Comparison of ENCODE assay signal across 9 mouse cellular contexts in the genomic region with DNA sequence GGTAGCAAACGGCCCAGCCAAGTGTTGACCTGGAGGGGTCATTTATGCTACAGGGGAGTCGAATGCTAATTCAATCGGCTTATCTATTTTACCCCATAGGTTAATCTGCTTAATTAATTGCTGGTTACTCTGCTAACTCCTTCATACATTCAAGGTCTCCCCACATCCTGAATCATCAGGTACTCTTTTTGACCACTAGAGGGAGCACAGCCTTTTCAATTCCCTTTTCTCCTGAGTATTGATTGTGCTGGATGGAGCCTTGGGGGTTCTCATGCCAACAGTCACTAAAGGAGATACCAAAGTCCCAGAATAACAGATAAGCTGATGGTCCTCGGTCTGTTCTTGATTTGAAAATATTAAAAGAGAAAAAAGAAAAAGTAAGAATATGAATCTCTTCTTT.
DNase-seq lines count a peak whose midpoint lies in the region; ATAC-seq and TF ChIP-seq lines count a peak whose summit lies in the region.
"Had no signal": no experiment of that assay in that cellular context is flagged by ENCODE, and none has a peak within 500 bp of the region (broad histone marks: within the 10 kb centered on the region; RNA-seq: fewer than 3 reads in every experiment).

No protein-coding gene starts in this region.

- DNase-seq in liver, adult 2 months (ENCODE audit: extremely low read depth, low read depth, low spot score): peak; percentile 45
- no peak for DNase-seq in Patski (ENCODE audit: low read depth, low spot score)
- DNase-seq in heart, postnatal 10 days: peak; percentile 35 to 61
- no peak for DNase-seq in gastrocnemius, postnatal 14 days

- H3K27ac ChIP-seq in forebrain, embryonic 13.5 days: no peak overlapping the region
- H3K27ac ChIP-seq in forebrain, embryonic 16.5 days (ENCODE audit: low read length): no peak overlapping the region
- no peak overlapping the region for H3K27ac ChIP-seq in liver, adult 2 months (replicated peaks; ENCODE audit: insufficient read depth, low read depth, low read length)
- no peak overlapping the region for H3K27ac ChIP-seq in liver, embryonic 12.5 days
- H3K27ac ChIP-seq in small intestine, adult 2 months (ENCODE audit: insufficient read depth, low read depth, low read length): no peak overlapping the region
- H3K27ac ChIP-seq: neural tube, embryonic 12.5 days had no signal

- WGBS in forebrain, embryonic 13.5 days: 33% methylated on average over 4 of the region's 4 CpGs
- 25% methylated on average over 4 of the region's 4 CpGs for WGBS in forebrain, embryonic 16.5 days
- WGBS in liver, adult 2 months: 24% methylated on average over 4 of the region's 4 CpGs
- 18% methylated on average over 4 of the region's 4 CpGs for WGBS in liver, embryonic 12.5 days (ENCODE audit: insufficient replicate concordance)
- 25% methylated on average over 4 of the region's 4 CpGs for WGBS in small intestine, adult 2 months

- 0 out of 2 replicates have a peak, but pooled peaks have one; percentile 41 for ATAC-seq in forebrain, embryonic 13.5 days
- ATAC-seq in forebrain, embryonic 16.5 days: no peak
- ATAC-seq in liver, embryonic 12.5 days: no peak
- ATAC-seq in Patski: no peak

- POLR2A ChIA-PET in Patski (lab: Charles Lee): interaction anchor here (1.3 kb wide), 1 partner anchor 37 kb away, joined by 7 read pairs; no protein-coding TSS in a partner anchor

- no peaks in the 10 kb centered on the region for H3K79me2 ChIP-seq in liver, adult 2 months (ENCODE audit: control insufficient read depth, insufficient read depth, low read length)

- no peaks in the 10 kb centered on the region for H3K27me3 ChIP-seq in forebrain, embryonic 13.5 days
- no peaks in the 10 kb centered on the region for H3K27me3 ChIP-seq in forebrain, embryonic 16.5 days (replicated peaks; ENCODE audit: control insufficient read depth, insufficient read depth, low read length)
- no peaks in the 10 kb centered on the region for H3K27me3 ChIP-seq in liver, adult 2 months (ENCODE audit: control insufficient read depth, insufficient read depth, low read length)
- no peaks in the 10 kb centered on the region; the same call in 1 of the 2 replicates for H3K27me3 ChIP-seq in liver, embryonic 12.5 days (replicated peaks)
- no peaks in the 10 kb centered on the region for H3K27me3 ChIP-seq in Patski
- no peaks in the 10 kb centered on the region for H3K27me3 ChIP-seq in small intestine, adult 2 months (ENCODE audit: control insufficient read depth, insufficient read depth, low read length)
- H3K27me3 ChIP-seq: neural tube, embryonic 12.5 days had no signal

- no peak overlapping the region for H3K4me3 ChIP-seq in forebrain, embryonic 13.5 days
- no peak overlapping the region for H3K4me3 ChIP-seq in forebrain, embryonic 16.5 days (replicated peaks; ENCODE audit: low read length)
- no peak overlapping the region for H3K4me3 ChIP-seq in liver, adult 2 months (ENCODE audit: insufficient read depth, low read depth, low read length)
- H3K4me3 ChIP-seq in liver, embryonic 12.5 days: no peak overlapping the region
- H3K4me3 ChIP-seq in small intestine, adult 2 months (ENCODE audit: low read depth, low read length): no peak overlapping the region
- H3K4me3 ChIP-seq: neural tube, embryonic 12.5 days had no signal

- peaks cover 17% of the 10 kb centered on the region for H3K4me1 ChIP-seq in forebrain, embryonic 13.5 days
- H3K4me1 ChIP-seq in forebrain, embryonic 16.5 days (replicated peaks; ENCODE audit: control insufficient read depth, insufficient read depth, low read length): no peaks in the 10 kb centered on the region; the same call in 1 of the 2 replicates
- H3K4me1 ChIP-seq in liver, adult 2 months (ENCODE audit: control insufficient read depth, insufficient read depth, low read length): no peaks in the 10 kb centered on the region
- H3K4me1 ChIP-seq in liver, embryonic 12.5 days: no peaks in the 10 kb centered on the region
- no peaks in the 10 kb centered on the region for H3K4me1 ChIP-seq in small intestine, adult 2 months (ENCODE audit: control insufficient read depth, insufficient read depth, insufficient read length, low read length)
- H3K4me1 ChIP-seq: neural tube, embryonic 12.5 days had no signal

- no peak overlapping the region for H3K9ac ChIP-seq in forebrain, embryonic 13.5 days
- no peak overlapping the region for H3K9ac ChIP-seq in forebrain, embryonic 16.5 days (replicated peaks; ENCODE audit: low read depth, low read length)
- no peak overlapping the region for H3K9ac ChIP-seq in liver, adult 2 months (ENCODE audit: low read depth, low read length)
- no peak overlapping the region for H3K9ac ChIP-seq in liver, embryonic 12.5 days
- H3K9ac ChIP-seq: neural tube, embryonic 12.5 days had no signal

- no peak for TF ChIP-seq POLR2A in liver, adult 2 months (IDR thresholded peaks at IDR 0.05; ENCODE audit: extremely low read depth, insufficient read depth, low read length)
- TF ChIP-seq POLR2A in small intestine, adult 2 months (IDR thresholded peaks at IDR 0.05; ENCODE audit: low read depth, low read length): no peak

- CTCF ChIA-PET in Patski (lab: Charles Lee): interaction anchor here (0.8 to 3.4 kb wide), 14 partner anchors 8 to 148 kb away, joined by 3 to 24 read pairs (median 4); no protein-coding TSS in a partner anchor

- intact Hi-C loops in heart, postnatal 10 days (cut with DNase I): loop anchor here (1.0 to 10.0 kb wide), 3 partner anchors 88 to 263 kb away; a partner anchor contains a TSS
- intact Hi-C loops in gastrocnemius, postnatal 14 days (cut with DNase I; ENCODE audit: low total_unique reads): loop anchor here (10.0 kb wide), 1 partner anchor 86 kb away; no protein-coding TSS in a partner anchor

- in situ Hi-C loops in Patski (cut with MboI; ENCODE audit: low pct_unique_long_range_greater_than_20kb): loop anchor here (10.0 kb wide), 2 partner anchors 86 to 144 kb away; a partner anchor contains a TSS

- peak; percentile 55 for TF ChIP-seq CTCF in liver, adult 2 months (IDR thresholded peaks at IDR 0.05; ENCODE audit: low read depth, low read length)
- TF ChIP-seq CTCF in Patski (IDR thresholded peaks at IDR 0.05): peak; percentile 78
- TF ChIP-seq CTCF in small intestine, adult 2 months (IDR thresholded peaks at IDR 0.05; ENCODE audit: extremely low read depth, insufficient read length, insufficient replicate concordance, low read depth, low read length): peak; percentile 32; the same call in 1 of the 2 replicates

- no peaks in the 10 kb centered on the region for H3K9me3 ChIP-seq in forebrain, embryonic 13.5 days (replicated peaks)
- no peaks in the 10 kb centered on the region for H3K9me3 ChIP-seq in forebrain, embryonic 16.5 days (ENCODE audit: control insufficient read depth, low read length)
- H3K9me3 ChIP-seq in liver, embryonic 12.5 days (replicated peaks): no peaks in the 10 kb centered on the region; the same call in 1 of the 2 replicates
- H3K9me3 ChIP-seq: neural tube, embryonic 12.5 days had no signal

- H3K4me2 ChIP-seq in forebrain, embryonic 13.5 days: no peak overlapping the region
- H3K4me2 ChIP-seq in forebrain, embryonic 16.5 days (ENCODE audit: low read length): no peak overlapping the region
- H3K4me2 ChIP-seq in liver, embryonic 12.5 days: no peak overlapping the region
- H3K4me2 ChIP-seq: neural tube, embryonic 12.5 days had no signal

- H3K36me3 ChIP-seq in forebrain, embryonic 13.5 days (ENCODE audit: poor library complexity, severe bottlenecking): no peaks in the 10 kb centered on the region
- H3K36me3 ChIP-seq in forebrain, embryonic 16.5 days (ENCODE audit: control insufficient read depth, insufficient read depth): no peaks in the 10 kb centered on the region
- H3K36me3 ChIP-seq in liver, adult 2 months (ENCODE audit: control insufficient read depth, insufficient read depth, low read length): no peaks in the 10 kb centered on the region
- H3K36me3 ChIP-seq in liver, embryonic 12.5 days: no peaks in the 10 kb centered on the region
- no peaks in the 10 kb centered on the region for H3K36me3 ChIP-seq in small intestine, adult 2 months (ENCODE audit: control insufficient read depth, insufficient read depth, low read length)
- H3K36me3 ChIP-seq: neural tube, embryonic 12.5 days had no signal

Comparison
In these comparisons a context has a peak if more than half of its experiments do, and no peak if none do; other contexts are left out.
1. DNase-seq: peak in liver, adult 2 months (single experiment) and heart, postnatal 10 days (2 of 2); none in Patski (single experiment) and gastrocnemius, postnatal 14 days (single experiment).
2. Peak in every context shown above with its lines, with median percentiles within 50 percentile points of each other: CTCF ChIP-seq.